Mouse (Mus musculus) heart, embryonic 11.5 days (tissue): ENCODE data around the gene Egr2. TPM values are rescaled to one million over a fixed set of nuclear protein-coding genes. Genes with fewer than 3 reads are reported as not detected.

Experiments
- ATAC-seq: fragments of 200-750 bp; cut with Nextera tagmentation; replicated peaks from 2 replicates; pipeline ENCODE4 v1.8.0; 2017; ENCODE audit warnings: moderate library complexity; ENCODE audit not compliant: insufficient number of reproducible peaks, low FRiP score, low TSS enrichment
- H3K27ac ChIP-seq: fragments of 300-500 bp; sonication (generic); 2 replicates; pipeline ENCODE4 v1.5.1; 2014; ENCODE audit warnings: mild to moderate bottlenecking, low read depth, low read length
- H3K27me3 ChIP-seq: fragments of 300-500 bp; sonication (generic); 2 replicates; pipeline ENCODE4 v1.6.1; 2014; ENCODE audit warnings: mild to moderate bottlenecking, low read length, mixed read lengths; ENCODE audit not compliant: control insufficient read depth, insufficient read depth
- H3K36me3 ChIP-seq: fragments of 300-500 bp; sonication (generic); 2 replicates; pipeline ENCODE4 v1.6.1; 2014; ENCODE audit warnings: mild to moderate bottlenecking, low read length, moderate library complexity, mixed read lengths; ENCODE audit not compliant: control insufficient read depth, insufficient read depth
- H3K4me1 ChIP-seq: fragments of 300-500 bp; sonication (generic); 2 replicates; pipeline ENCODE4 v1.6.1; 2014; ENCODE audit warnings: low read length; ENCODE audit not compliant: control insufficient read depth, insufficient read depth
- H3K4me2 ChIP-seq: fragments of 300-500 bp; sonication (generic); 2 replicates; pipeline ENCODE4 v1.6.1; 2014; ENCODE audit warnings: mild to moderate bottlenecking, moderate library complexity
- H3K4me3 ChIP-seq: fragments of 300-500 bp; sonication (generic); 2 replicates; pipeline ENCODE4 v1.5.1; 2014; ENCODE audit warnings: low read depth, low read length
- H3K9ac ChIP-seq: fragments of 300-500 bp; sonication (generic); 2 replicates; pipeline ENCODE4 v1.6.1; 2014; ENCODE audit warnings: mild to moderate bottlenecking, low read depth, low read length, moderate library complexity
- H3K9me3 ChIP-seq: fragments of 300-500 bp; sonication (generic); replicated peaks from 2 replicates; pipeline ENCODE4 v1.6.1; 2016; ENCODE audit warnings: low read length; ENCODE audit not compliant: control insufficient read depth
- WGBS: fragments of 180-500 bp; shearing (Covaris S2); extraction: QIAGEN DNeasy Blood & Tissue Kit; methylation state at CpG from one replicate; pipeline ENCODE4 v1.1.7; 2014; ENCODE audit not compliant: insufficient replicate concordance; 5-methylcytosine and 5-hydroxymethylcytosine counted together
- polyA plus RNA-seq: library from polyadenylated mRNA; unstranded; fragments of >200 nt; fragmentation: Nextera tagmentation; extraction: Ambion mirVana; gene quantifications from 2 replicates; pipeline ENCODE4 v1.2.1, GENCODE M21; 2014

Egr2 gene
- 0.11 TPM in 1 of 2 replicates, not detected in the other for polyA plus RNA-seq

GRCm38 (mm10) chr10:67535256-67535655, at the start of gene Egr2:
Gene Egr2, plus strand, starts transcription at chr10:67535475.
- Histone ChIP-seq H3K9me3 (no peaks in the 10 kb centered on the region), H3K9ac (peak within 1 kb of the TSS; percentile 61), H3K27ac (no peak within 1 kb of the TSS), H3K27me3 (peaks cover 66% of the 10 kb centered on the region), H3K4me3 (peak within 1 kb of the TSS; percentile 71), H3K4me2 (peak within 1 kb of the TSS; percentile 98), H3K4me1 (peaks cover 22% of the 10 kb centered on the region), H3K36me3 (no peaks in the 10 kb centered on the region)
- ATAC-seq = no peak
- under 1% methylated on average over 31 of the region's 37 CpGs for WGBS

DNA sequence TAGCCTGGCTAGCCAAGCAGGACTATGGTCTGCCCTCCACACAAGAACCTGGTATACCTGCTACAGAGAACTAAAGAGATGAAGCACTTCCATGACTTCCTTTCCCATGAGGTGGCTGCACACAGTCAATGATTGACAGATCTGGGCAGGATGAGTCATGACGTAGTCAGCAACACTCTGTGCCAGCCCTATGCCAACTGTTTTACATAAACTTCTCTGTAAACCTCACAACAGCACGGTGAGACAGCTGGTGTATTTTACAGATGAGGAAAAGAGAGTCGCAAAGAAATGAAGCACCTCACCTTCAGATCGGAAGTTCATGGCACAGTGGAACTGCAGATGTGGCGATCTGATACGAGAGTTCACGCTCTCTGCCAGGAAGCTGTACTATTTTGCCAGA, 47.8 kb upstream of the Egr2 start:
- Histone ChIP-seq H3K4me2 (no peak overlapping the region), H3K9me3 (peaks cover 7% of the 10 kb centered on the region; the same call in 1 of the 2 replicates), H3K36me3 (no peaks in the 10 kb centered on the region), H3K9ac (no peak overlapping the region), H3K27me3 (no peaks in the 10 kb centered on the region), H3K4me1 (no peaks in the 10 kb centered on the region), H3K27ac (no peak overlapping the region), H3K4me3 (no peak overlapping the region)
- ATAC-seq = no peak
- WGBS = 86% methylated on average over 7 of the region's 7 CpGs

DNA sequence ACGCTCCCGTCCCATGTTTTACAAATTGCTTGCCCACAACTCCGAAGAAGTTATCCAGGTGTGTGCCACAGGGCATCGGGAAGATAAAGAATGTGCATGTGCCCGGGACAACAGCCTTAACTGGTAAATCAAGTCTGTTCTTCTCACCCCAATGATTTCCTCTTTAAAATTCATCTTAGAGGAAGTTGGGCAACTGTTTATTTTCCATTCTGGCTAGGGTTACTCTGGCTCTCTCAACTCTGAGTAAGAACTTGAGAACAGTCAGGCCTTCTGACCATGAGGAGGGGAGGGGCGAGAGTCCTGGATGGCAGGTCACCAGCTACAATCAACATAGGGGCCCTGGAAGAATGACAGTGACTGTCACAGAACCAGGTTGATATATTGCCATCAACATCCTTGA, 45.4 kb upstream of the Egr2 start:
- WGBS = 67% methylated on average over 6 of the region's 6 CpGs
- no peak for ATAC-seq
- Histone ChIP-seq H3K9me3 (peaks cover 7% of the 10 kb centered on the region; the same call in 1 of the 2 replicates), H3K27me3 (no peaks in the 10 kb centered on the region), H3K4me1 (no peaks in the 10 kb centered on the region), H3K4me3 (no peak overlapping the region), H3K4me2 (no peak overlapping the region), H3K27ac (no peak overlapping the region), H3K9ac (no peak overlapping the region), H3K36me3 (no peaks in the 10 kb centered on the region)

- no peak for ATAC-seq
- Histone ChIP-seq H3K4me1 (no peaks in the 10 kb centered on the region), H3K4me3 (no peak overlapping the region), H3K27me3 (no peaks in the 10 kb centered on the region), H3K9me3 (peaks cover under 1% of the 10 kb centered on the region; the same call in 1 of the 2 replicates), H3K4me2 (no peak overlapping the region), H3K9ac (no peak overlapping the region), H3K27ac (no peak overlapping the region), H3K36me3 (no peaks in the 10 kb centered on the region)
- 76% methylated on average over 5 of the region's 5 CpGs for WGBS
Measured at GRCm38 (mm10) chr10:67490632-67491031, 44.6 kb upstream of the Egr2 start.

- Histone ChIP-seq H3K4me3 (no peak overlapping the region), H3K27me3 (no peaks in the 10 kb centered on the region), H3K27ac (no peak overlapping the region), H3K4me2 (no peak overlapping the region), H3K36me3 (no peaks in the 10 kb centered on the region), H3K9ac (no peak overlapping the region), H3K9me3 (no peaks in the 10 kb centered on the region), H3K4me1 (no peaks in the 10 kb centered on the region)
- WGBS = 67% methylated on average over 11 of the region's 11 CpGs
- no peak for ATAC-seq
Measured at GRCm38 (mm10) chr10:67492161-67492571, 43.1 kb upstream of the Egr2 start.

DNA sequence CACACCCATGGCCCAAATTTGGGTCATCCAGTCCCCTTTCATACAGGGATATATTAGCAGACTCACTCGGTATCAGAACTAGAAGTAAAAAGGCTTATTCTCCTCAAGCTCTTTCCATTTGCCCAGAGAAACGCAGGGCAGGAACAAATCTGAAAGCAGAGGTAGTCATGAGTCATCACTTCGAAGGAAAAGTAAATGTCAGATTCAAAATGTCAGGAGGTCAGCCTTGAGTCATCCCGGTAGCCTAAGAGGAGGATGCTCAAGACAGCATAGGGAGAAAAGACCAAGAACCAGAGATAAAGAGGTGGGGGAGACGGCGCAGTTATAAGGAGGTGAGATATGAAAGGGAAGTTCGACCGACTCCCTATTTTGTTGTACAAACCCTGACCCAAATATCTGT, 41.7 kb upstream of the Egr2 start:
- Histone ChIP-seq H3K36me3 (no peaks in the 10 kb centered on the region), H3K4me1 (no peaks in the 10 kb centered on the region), H3K27me3 (no peaks in the 10 kb centered on the region), H3K9ac (no peak overlapping the region), H3K9me3 (no peaks in the 10 kb centered on the region), H3K4me3 (no peak overlapping the region), H3K27ac (no peak overlapping the region), H3K4me2 (no peak overlapping the region)
- WGBS = 65% methylated on average over 8 of the region's 8 CpGs
- ATAC-seq = no peak

GRCm38 (mm10) chr10:67497144-67497892, 38.0 kb upstream of the Egr2 start:
- no peak for ATAC-seq
- H3K4me2 ChIP-seq = no peak overlapping the region
- H3K4me3 ChIP-seq = no peak overlapping the region
- no peaks in the 10 kb centered on the region for H3K9me3 ChIP-seq
- H3K9ac ChIP-seq = no peak overlapping the region
- no peaks in the 10 kb centered on the region for H3K4me1 ChIP-seq
- H3K36me3 ChIP-seq = no peaks in the 10 kb centered on the region
- no peaks in the 10 kb centered on the region for H3K27me3 ChIP-seq
- WGBS = 80% methylated on average over 15 of the region's 15 CpGs
- H3K27ac ChIP-seq = no peak overlapping the region

- H3K4me1 ChIP-seq = no peaks in the 10 kb centered on the region
- H3K36me3 ChIP-seq = no peaks in the 10 kb centered on the region
- no peak for ATAC-seq
- H3K4me3 ChIP-seq = no peak overlapping the region
- H3K9me3 ChIP-seq = no peaks in the 10 kb centered on the region
- WGBS = 83% methylated on average over 9 of the region's 9 CpGs
- no peak overlapping the region for H3K4me2 ChIP-seq
- no peaks in the 10 kb centered on the region for H3K27me3 ChIP-seq
- no peak overlapping the region for H3K9ac ChIP-seq
- H3K27ac ChIP-seq = no peak overlapping the region
Measured at GRCm38 (mm10) chr10:67497951-67498350, 37.3 kb upstream of the Egr2 start.
